Mouse (Mus musculus): ENCODE results near the gene Fanci.

The Fanci gene

DNA sequence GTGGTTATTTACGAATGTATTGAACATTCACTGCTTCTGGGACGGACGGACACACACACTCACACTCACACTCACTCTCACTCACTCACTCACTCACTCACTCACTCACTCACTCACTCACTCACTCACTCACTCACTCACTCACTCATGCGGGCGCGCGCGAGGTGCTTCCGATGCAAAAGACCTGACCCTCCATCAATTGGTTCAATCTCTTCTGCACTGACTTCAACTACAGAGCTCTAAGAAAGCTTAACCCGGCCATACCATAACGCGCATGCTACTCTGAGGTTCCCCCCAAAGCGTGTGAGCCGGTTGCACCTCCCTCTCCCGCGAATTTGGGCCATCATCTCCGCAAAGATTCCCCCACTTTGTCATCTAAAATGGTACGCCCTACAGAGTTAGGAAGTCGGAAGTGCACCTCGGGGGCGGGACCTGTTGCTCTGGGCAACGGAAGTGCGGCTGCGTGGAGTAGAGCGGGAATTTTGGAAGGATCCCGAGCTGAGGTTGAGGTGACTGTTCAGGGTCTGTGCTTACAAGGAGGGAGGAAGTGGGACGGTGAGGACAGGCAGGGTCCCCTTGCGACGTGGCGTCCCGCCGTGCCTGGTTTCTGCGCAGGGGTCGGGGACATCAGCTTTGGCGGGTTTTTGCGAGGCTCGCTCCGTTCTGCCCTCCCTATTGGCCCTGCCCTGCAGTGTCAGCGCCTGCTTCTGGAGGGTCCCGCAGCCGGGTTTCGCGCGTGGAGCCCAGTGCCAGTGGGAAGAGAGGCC, at the start of gene Fanci:
Gene Fanci (plus strand): TSS at position 47 of the 767 bp plus-strand sequence.
- CTCF ChIA-PET = no interaction called here

DNA sequence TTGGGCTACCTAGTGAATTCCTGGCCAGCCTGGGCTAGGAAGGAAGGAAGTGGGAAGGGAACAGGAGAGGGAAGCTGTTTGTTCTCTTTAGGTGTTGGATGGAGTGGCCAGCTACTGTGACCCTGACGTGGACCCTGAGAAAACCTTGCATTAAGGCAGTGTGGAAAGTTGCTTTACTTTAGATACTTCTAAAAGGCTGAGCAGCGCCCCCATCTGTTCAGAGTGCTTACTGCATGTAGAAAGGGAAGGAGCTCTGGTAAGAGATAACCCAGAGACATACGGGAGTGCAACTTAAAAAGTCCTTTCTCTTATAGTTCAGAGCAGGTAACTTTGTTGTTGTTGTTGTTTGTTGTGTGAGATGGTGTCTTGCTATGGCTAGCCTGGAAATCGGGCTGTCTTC, 45.8 kb upstream of the Fanci start:
- CTCF ChIA-PET = interaction anchor here (0.6 kb wide), 1 partner anchor 10 kb away, joined by 11 read pairs; no protein-coding TSS in a partner anchor

- CTCF ChIA-PET = interaction anchor here (0.5 kb wide), 1 partner anchor 100 kb away, joined by 4 read pairs; no protein-coding TSS in a partner anchor
These were observed 45.1 kb upstream of the Fanci start for GRCm38 (mm10) chr7:79346555-79347075.

GRCm38 (mm10) chr7:79347108-79347813, 44.5 kb upstream of the Fanci start:
- CTCF ChIA-PET = interaction anchor here (0.5 kb wide), 1 partner anchor 101 kb away, joined by 4 read pairs; no protein-coding TSS in a partner anchor

- CTCF ChIA-PET = no interaction called here
These were observed 42.9 kb upstream of the Fanci start for GRCm38 (mm10) chr7:79348816-79349215.

DNA sequence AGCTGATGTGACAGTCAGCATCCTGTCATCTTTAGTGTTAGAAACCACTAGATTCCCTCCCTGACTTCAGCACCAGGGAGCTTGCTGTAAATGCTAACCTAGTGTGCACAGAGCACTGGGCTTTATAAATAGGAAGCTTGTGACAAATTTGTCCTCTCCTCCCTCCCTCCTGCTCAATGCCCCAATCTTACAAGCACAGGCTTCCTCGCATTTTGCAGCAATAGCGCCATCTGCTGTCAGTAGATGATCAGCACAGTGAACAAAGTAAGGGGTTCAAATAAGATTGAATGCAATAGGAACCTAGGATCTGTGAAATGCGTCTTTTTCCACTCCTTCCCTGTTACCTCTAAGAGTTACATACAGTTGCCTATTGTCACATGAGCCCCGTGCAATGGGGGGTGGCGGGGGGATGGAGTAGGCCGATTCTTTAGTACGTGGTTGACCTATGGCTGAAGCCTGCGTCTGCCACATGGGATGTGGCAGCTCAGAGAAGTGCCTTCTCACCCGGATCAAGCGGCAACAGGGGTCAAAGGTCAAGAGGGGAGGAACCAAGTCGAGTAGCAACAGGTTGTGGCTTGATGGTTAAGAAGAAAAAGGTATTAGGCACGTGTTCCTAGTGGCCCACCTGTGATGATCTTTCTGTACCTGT, 41.9 kb upstream of the Fanci start:
- CTCF ChIA-PET = interaction anchor here (0.6 to 2.3 kb wide), 3 partner anchors 101 to 209 kb away, joined by 3 to 9 read pairs (median 7); no protein-coding TSS in a partner anchor

GRCm38 (mm10) chr7:79358350-79359182, 33.2 kb upstream of the Fanci start:
- CTCF ChIA-PET = interaction anchor here (0.6 kb wide), 1 partner anchor 1592 kb away, joined by 13 read pairs; no protein-coding TSS in a partner anchor

DNA sequence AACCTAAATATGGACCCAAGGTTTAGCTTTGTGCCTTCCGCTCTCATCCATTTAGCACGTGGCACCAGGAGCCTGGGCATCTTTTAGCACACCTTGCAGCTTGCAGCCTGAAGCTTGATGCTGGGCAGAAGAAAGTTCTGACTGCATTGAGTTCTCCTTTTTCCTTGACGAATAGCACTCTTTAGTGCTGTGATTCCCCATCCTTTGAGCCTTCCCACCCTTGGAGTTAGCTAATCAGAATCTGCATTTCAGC, 32.6 kb upstream of the Fanci start:
- CTCF ChIA-PET = interaction anchor here (0.6 kb wide), 1 partner anchor 1591 kb away, joined by 13 read pairs; no protein-coding TSS in a partner anchor

GRCm38 (mm10) chr7:79360056-79360455, 31.7 kb upstream of the Fanci start:
- CTCF ChIA-PET = no interaction called here

DNA sequence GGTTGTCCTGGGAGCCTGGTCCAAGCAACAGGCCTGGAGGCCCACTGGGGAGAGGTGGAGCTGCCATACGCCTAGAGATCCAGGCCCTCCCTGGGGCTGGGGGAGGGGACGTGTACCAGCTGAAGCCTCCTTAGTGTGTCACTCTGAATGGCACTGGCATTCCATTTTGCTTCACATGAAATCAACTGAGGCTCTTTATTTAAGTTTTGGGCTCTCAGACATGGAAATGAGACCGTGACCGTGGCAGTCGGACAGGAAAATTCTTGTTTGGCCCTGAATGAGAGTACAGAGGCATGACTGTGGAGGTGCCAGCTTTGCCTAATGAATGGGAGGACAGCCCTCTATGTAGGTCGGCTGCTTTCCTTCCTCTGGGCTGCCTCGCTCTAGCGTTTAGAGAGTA, 29.5 kb upstream of the Fanci start:
- CTCF ChIA-PET = no interaction called here

- CTCF ChIA-PET = no interaction called here
These were observed 28.9 kb upstream of the Fanci start for GRCm38 (mm10) chr7:79362830-79363229.

DNA sequence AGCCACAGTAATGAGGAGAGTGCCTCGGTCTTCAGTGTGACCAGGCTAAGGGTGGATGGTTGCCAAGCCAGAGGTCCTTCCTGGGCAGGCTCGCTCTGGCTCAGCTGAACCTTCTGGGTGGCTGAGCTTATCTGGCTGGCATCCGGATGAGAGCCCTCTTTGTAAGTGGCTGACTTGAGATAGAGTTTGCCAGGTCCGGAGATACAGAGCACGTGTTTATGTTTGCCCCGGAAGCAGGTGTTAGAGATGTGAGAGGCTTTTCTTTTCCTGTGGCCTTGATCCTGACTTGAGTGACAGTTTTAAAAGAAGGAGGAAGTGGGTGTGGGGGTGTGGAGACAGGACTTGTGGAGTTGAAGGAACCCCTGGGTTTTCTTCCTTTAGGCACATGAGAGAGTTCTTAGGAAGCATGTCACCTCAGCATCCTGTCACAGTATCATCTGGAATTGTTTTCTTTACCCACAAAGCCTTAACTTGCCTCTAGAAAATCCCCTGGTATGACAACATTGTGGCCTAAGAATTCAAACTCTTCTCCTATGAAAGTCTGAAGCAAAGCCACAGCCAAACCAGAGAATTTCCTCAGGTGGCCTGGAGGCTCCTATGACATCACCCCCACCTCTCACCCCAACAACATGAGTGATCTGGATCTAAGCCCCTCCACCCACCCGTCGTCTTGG, 28.2 kb upstream of the Fanci start:
- CTCF ChIA-PET = no interaction called here

DNA sequence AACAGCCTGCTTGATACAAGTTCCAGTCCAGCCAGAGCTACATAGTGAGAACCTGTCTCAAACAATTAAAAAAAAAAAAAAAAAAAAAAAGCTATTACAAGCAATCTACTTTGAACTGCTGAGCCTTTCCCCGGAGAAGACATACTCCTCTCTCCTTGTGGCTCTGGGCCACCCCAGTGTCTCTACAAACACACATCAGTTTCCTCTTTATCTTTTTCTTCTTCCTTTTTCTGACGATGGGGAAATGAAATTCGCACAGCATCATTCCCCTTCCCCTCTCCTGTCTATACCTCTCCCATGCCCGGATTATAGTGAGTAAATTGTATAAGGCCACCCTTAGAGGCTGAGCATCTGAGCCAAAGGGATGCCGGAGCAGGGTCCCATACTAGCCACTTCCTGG, 23.1 kb upstream of the Fanci start:
- CTCF ChIA-PET = no interaction called here

GRCm38 (mm10) chr7:79369416-79369815, 22.3 kb upstream of the Fanci start:
- CTCF ChIA-PET = interaction anchor here (0.7 kb wide), 1 partner anchor 38 kb away, joined by 5 read pairs; no protein-coding TSS in a partner anchor

GRCm38 (mm10) chr7:79371321-79371879, 20.3 kb upstream of the Fanci start:
- CTCF ChIA-PET = no interaction called here

DNA sequence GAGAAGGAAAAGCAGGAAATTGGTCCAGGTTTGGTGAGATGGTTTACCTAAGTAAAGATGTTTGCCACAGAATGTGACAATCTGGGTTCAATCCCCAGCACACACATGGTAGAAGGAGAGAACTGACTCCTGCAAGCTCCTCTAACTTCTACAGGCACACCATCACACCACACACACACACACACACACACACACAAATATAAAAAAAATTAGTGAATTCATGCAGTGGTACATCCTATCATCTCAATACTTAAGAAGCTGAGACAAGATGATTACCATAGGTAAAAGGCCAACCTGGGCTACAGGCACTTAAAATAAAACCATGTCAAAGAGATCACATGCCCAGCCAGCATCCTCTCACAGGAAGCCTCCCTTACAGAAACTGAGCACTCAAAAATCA, 17.7 kb upstream of the Fanci start:
- CTCF ChIA-PET = no interaction called here

GRCm38 (mm10) chr7:79375594-79375993, 16.1 kb upstream of the Fanci start:
- CTCF ChIA-PET = no interaction called here

GRCm38 (mm10) chr7:79376516-79377275, 15.0 kb upstream of the Fanci start:
- CTCF ChIA-PET = interaction anchor here (0.7 kb wide), 1 partner anchor 235 kb away, joined by 13 read pairs; no protein-coding TSS in a partner anchor

DNA sequence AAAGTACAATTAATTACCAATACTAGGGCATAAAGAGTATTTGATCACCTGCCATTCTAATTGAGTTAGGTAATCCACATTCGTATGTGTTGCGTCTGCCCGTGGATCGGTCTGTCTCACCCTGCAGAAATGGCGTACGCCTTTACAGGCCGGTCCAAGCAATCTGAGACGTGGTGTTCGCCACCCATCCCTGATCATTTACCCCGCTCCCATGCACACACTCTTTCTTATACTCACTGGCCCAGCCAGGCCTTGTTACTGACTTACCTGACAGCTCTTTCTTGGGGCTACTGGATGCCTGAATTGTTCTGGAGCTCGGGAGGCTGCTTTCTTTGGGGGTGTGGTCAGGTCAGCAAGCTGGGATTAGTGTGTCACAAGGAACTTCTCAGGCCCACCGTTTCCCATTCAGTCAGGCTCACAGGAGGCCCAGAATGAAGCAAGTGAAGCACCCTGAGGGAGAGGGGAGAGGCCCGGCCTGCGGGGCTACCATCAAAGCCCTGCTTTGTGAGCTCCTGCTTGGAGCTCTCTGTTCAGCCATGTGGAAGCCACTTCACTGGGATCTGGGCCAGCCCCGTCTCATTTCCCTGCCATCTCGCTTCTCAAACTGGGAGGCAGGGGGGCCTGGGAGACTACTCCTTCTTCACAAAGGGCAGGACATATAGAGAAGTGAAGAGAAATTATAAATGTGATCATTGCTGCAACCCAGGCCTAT, 5.2 kb upstream of the Fanci start, which contains the start of gene Rlbp1:
Gene Rlbp1 (minus strand): TSS at position 627 of the 712 bp plus-strand sequence.
- CTCF ChIA-PET = no interaction called here
